Mouse (Mus musculus): Measurements from ENCODE around the gene Rgsl1. TPM values are rescaled to one million over a fixed set of nuclear protein-coding genes. Genes with fewer than 3 reads are reported as not detected.

Rgsl1 gene
- polyA plus RNA-seq (2017; shearing (Covaris generic)): under 1 TPM; 0.13 to 0.82 TPM

GRCm38 (mm10) chr1:153844042-153844441 is at the start of gene Rgsl1:
Rgsl1 (minus strand) TSS chr1:153844142.

DNA sequence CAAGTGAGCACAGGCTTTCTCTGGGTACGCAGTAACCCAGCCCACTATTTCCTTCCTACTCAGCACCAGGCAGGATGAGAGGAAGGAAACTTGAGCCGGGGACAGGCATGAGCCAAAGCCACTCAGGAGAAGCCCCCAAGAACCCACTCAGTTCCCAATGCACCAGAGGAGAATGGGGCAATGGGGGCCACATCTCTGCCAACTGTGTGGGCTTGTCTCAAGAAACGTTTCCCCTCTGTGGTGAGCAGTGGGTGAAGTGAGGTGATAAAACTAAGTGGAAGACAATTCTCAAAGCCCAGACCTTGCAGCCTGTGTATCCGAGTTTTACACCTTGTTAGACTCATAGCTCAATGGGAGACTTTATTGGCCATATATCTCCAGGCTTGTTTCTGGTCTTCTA is 47.5 kb upstream of the Rgsl1 start, which contains the start of gene Teddm1a:
Gene Teddm1a, plus strand, starts transcription at position 301 of the 400 bp plus-strand sequence.

DNA sequence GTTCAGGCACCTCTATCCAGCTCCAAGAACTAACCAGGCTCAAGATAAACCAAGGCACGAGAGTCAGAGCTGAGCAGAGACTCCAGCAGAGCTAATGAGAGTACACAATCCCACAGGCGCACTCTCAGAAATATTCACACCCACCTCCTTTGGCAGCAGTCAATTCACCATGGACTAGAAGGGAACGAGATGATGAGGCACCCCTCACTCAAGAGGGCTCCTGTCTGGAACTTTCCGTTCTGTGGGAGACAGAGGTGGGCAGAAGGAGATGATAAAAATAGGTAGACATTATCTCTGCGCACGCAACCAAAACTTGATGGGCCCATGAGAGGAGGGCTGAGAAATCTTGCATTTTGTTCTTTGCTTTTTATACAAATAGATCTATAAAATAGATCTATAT is 30.1 kb upstream of the Rgsl1 start, which contains the start of gene Teddm1b:
Gene Teddm1b, plus strand, starts transcription at position 301 of the 400 bp plus-strand sequence.

GRCm38 (mm10) chr1:153749211-153749801 is 94.6 kb downstream of the Rgsl1 start, which contains the start of gene Rnasel:
Rnasel (plus strand) TSS chr1:153749426.

GRCm38 (mm10) chr1:153740145-153740544 is 103.8 kb downstream of the Rgsl1 start, which contains the start of gene Rgs16:
Rgs16 (plus strand) TSS chr1:153740349.

Other genes starting within 250 kb of the Rgsl1 start
- under 1 TPM; 0.19 to 0.72 TPM for gene Rgs8, start 191.1 kb downstream of the Rgsl1 start, polyA plus RNA-seq (2017; shearing (Covaris generic))
- gene Rgs16, start 103.8 kb downstream of the Rgsl1 start, polyA plus RNA-seq (2017; shearing (Covaris generic)): 10 to 100 TPM; 20.7 to 61.4 TPM
- gene Rnasel, start 94.7 kb downstream of the Rgsl1 start, polyA plus RNA-seq (2017; shearing (Covaris generic)): 10 to 100 TPM; 19.9 to 24.7 TPM
- under 1 TPM; 0.08 to 0.54 TPM for gene Teddm1b, start 30.2 kb upstream of the Rgsl1 start, polyA plus RNA-seq (2017; shearing (Covaris generic))
- not detected for gene Teddm1a, start 47.6 kb upstream of the Rgsl1 start, polyA plus RNA-seq (2017; shearing (Covaris generic))
- 10 to 100 TPM; 28.4 to 51.1 TPM for gene Glul, start 55.8 kb upstream of the Rgsl1 start, polyA plus RNA-seq (2017; shearing (Covaris generic))
- gene Teddm2, start 56.1 kb upstream of the Rgsl1 start, polyA plus RNA-seq (2017; shearing (Covaris generic)): under 1 TPM; 0.17 to 0.31 TPM

All from inflammation-experienced regulatory T-cells (primary cell).